Mouse (Mus musculus): ENCODE measurements around the gene Tulp3.
A peak's percentile ranks its signal among the peaks of the same experiment; 100 is the strongest.

Tulp3 gene

DNA sequence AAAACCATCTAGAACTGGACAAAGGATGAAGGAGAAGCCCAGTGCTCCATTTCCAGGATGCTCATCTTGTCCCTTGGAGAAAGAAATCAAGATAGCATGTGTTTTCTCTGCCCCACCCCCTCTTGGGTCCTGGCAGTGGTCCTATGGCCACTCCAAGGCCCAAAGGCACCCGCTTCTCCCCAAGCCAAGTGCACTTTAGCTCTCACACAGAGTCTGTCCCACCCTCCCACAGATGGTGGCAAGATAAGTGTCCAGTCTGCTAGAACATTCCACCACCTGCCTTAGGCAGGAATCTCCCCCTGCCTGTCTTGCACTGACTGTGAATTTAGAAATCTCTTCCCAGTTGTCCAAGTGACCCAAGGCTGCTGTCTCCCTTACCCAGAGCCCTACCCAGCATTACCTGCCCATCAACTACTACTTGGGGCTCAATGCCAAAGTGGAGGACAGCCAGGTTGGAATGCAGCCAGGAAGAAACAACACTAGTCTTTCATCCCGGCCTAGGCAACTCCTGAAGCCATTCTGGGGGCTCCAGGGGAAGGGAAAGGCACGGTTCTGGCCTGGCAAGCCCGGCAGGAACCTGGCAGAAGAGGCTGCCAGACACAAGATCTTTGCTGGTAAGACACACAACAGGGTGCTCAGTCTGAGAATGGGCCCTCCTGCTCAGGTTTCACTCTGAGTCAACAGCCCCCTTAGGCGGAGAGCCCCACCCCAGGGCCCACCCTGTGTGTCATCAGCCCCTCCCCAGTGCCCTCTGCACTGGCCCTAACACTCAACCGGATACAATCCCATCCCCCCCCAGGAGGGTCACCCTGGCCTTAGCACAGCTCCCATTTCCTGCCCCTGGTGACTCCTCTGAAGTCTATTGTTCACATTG is 59.5 kb downstream of the Tulp3 start:
- DNase-seq: no peak

DNA sequence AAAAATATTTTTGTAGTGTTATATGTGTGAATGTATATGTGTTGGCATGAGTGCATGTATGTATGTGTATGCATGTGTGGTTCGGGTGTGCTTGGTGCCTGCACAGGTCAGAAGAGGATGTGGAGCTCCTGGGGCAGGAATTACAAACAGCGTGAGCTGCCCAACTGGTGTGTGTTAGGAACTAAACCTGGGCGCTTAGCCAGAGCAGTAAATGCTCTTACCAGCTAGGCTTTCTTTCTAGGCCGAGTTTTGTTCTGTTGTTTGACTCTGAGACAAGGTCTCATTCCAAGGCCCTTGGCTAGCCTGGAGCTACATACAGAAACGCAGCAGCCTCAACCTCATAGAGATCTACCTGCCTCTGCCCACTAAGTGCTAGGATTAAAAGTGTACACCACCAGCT is 64.4 kb downstream of the Tulp3 start:
- no peak for DNase-seq

DNA sequence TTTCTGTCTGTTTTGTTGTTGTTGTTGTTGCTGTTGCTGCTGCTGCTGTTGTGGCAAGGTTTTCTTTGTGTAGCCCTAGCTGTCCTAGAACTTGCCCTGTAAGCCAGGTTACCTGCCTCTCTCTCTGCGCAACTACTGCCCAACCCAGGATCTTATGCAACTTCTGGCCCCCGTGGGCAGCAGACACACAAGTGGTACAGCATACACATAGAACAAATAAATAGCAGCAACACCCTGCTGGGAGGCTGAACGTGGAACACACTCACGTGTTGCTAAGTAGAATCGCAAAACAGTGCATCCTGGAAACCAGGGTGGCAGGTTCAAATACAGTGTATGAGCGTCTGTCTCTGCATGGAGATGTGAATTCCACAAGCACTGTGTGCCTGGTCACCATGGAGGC is 67.0 kb downstream of the Tulp3 start:
- no peak for DNase-seq

DNA sequence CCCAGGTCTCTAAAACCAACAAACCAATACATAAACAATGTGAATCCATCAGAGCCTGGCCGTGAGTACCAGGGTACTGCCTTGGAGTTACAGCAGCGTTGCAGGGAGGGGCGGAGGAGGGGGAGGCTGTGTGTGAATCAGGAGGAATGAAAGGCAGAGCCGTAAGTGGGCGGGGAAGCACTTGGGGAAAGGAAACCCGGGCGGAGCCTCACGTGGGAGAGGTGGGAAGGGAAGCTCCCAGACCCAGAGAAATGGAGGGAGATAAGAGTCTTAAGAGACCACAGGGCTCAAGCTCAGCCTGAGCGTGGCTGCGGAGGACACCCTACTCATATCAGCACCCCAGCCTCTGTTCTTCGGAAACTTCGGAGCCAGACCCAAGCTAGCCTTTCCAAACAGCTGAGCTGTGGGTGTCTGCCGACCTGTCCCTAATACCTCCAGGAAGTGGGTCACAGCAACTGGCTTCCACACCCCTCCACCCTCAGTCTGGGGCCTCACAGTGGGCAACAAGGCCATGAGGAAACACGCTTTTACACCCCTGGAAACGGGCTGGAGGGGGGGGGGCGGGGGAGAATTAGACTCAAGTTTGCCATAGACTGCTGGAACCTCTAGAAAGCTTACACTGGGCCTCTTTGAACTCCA is 69.7 kb downstream of the Tulp3 start:
- no peak for DNase-seq

DNA sequence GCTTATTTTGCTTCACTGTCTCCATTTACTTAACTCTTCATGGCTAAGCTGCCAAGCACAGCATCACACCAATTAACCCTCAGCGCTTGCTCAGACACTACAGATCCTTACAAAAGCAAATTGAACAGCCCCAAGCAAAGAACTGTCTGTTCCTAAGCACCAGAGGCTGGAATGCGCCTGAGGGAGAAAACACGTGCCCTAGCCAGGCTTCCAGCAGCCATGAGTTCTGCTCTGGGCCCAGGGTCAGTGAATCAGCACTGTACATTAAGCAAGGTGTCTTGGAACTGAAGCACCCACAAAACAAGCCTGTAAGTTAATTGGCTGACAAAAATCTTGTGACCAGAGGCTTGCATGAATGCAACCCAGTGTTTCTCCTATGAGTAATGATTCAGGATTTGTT is 73.5 kb downstream of the Tulp3 start:
- DNase-seq: no peak

DNA sequence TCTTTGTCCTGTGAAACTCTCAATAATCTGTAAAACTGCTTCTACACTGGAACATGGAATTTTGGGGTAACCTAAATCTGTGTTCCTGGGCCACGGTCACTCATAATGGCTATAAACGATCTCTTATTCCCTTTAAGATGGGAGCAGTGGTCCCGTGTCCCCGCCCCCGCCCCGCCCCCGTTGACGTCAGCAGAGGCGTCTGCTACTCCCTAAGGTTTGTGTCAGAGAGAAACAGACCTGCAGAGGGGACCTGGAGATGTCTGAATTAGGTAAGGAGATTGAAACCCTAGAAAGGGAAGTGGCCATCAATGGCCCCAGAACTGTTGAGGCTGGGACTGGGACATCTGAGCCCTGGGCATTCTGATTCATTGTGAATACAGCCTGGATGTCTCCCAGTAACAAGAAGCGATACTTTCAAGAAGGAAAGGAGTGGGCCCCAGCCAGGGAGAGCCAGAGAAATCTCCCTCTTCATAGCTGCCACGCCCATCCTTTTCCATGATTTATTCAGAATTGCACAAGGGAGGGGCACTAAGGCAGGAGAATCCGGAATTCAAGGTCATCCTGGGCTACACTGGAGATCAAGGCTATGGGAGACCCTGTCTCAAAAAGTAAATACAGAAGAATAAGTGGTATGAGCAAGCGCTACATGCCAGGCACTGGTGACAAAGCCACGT is 75.0 kb downstream of the Tulp3 start:
- no peak for DNase-seq

DNA sequence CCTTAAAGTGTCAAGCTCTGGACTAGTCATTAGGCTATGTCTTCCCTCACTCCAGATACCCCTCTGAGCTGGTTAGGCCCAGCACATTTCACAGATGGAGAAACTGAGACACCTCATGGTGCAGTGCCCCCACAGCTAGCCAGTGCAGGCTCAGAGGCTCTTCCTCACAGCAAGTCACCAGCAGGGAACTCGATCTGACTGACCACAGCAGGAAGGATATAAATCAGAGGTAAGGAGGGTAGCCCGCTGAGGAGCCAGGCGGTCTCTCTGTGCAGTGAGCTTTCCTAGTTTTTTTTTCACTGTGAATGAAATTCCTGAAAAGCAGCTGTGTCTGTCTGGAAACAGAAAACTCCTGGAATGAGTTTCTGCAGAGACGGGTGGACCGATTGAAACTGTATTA is 76.0 kb downstream of the Tulp3 start:
- DNase-seq: no peak

DNA sequence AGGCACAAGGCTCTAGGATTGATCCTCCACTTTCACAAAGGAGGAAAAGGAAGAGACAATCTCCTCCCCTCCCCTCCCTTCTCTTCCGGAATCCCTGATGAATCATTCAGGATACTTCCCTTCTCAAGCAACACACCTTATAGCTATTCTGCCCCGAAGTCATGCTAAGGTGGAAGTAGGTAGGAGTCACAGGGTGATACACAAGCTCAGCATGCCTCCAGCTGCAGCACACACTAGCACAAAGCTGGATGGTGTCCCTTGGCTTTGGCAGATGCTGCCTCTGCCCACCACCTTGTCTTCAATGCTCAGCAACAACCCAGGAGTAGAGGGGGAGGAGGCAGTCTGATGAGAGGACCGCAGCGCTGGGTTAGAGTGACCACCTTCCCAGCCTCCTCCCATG is 76.6 kb downstream of the Tulp3 start:
- no peak for DNase-seq

DNA sequence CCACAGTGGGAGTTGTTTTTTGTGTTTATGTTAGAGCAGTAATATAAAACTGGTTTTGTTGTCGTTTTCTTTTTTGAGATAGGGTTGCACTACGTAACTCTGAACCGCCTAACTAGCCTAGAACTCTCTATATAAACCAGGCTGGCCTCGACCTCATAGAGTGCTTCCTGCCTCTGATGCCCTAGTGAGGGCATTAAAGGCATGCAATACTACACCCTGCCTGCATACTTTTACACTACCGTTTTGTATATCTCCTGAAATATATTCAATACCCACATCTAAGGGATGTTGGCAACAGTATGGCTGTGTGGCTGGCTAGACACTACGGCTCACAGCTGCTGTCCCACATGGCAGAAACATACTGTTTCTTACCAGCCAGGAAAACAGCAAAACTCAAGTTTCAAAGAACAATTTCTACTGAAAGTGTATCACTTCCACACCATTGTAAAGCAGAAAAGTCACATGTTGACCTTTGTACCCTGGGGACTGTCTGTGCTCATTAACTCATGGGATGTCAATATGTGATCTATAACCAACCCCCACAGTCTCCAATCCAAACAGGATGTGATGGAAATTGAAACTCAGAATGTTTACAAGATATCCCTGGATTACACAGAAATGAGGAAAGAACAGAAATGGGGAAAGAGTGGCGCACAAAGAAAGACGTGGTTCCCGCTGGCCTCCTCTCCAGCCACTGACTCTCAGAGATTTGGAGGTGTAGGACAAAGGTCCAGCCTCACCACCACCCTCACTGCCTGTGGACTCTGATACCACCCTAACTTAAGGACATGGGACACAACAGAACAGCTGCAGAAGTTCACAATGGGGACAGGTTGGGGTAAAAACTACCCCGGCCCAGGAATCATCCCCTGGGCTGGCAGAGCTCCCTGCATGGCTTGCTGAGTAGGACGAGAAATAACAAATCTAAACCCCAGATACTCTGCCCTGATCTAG is 78.2 kb downstream of the Tulp3 start:
- peak; percentile 57 for DNase-seq

DNA sequence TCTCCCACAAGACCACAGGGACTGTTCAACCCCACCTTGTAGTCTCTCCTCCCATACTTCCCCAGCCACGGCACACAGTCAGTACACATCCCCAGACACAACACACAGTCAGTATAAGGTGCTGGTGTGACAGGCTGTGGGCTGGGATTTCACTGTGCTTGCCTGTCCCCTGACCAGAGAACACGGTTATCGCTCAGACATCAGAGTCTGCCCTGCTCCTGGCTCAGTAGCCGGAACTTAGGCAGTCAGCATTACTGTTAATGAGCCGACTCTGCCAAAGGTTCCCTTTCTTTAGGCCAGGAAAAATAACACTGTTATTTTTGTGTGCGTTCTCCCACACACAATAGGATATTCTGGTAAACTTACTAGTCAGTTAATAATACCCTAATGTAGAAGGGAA is 79.3 kb downstream of the Tulp3 start:
- no peak for DNase-seq

DNA sequence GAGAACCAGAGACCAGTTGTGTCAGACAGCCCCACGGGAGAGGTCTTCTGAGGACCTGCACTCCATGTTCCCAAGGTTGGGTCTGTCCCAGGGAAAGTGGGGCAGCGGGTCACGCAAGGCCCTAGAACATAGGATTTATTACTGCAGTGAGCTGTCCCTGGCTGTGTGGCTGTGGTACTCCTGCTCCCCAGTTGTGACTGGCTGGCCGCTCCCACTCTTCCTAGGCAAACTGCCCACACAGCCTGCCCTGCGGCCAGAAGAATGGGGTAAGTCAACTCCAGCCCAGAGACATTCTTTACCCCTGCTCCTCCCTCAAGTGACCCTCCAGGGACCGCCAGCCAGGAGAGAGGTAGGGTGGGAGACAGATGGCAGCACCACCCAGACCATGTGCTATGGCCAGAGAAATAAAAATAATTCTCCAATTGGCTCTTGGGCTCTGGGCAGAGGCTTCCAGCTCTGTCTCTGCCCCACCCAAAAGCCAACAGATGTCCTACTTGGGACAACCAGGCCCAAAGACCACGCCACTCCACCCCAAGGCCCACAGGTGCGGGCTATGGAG is 80.1 kb downstream of the Tulp3 start:
- DNase-seq: no peak

DNA sequence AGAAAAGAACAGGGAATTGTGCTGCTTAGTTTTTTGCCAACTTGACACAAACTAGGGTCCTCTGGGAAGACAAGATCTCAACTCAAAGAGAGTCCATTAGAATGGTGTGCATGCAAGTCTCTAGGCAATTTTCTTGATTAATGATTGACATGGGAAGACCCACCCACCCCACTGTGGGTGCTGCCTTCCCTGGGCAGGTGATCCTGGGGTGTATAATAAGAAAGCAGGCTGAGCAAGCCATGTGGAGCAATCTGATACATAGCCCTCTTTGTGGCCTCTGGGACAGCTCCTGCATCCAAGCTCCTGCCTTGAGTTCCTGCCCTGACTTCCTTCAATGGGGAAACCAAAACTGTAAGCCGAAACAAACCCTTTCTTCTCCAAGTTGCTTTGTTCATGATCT is 82.1 kb downstream of the Tulp3 start:
- no peak for DNase-seq

DNA sequence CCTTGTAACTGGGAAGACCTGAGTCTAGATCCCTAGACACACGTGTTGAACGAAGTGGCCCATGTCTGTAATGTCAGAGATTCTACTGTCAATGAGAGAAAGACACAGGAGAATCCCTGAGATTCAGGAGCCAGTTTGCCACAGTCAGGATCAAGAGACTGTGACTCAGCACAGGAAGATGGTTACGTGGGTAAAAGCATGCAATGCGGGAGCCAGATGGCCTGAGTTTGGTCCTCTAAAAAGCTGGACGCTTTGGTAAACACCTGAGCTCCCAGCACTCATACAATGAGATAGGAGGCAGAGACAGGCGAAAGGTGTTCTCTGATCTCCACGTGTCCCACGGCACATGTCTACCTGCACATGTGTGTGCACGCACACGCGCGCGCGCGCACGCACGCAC is 82.9 kb downstream of the Tulp3 start:
- no peak for DNase-seq

Data from layer of hippocampus, adult 9-11 months (tissue).